Mouse (Mus musculus): ENCODE results near the gene Mrgprx2. TPM values are rescaled to one million over a fixed set of nuclear protein-coding genes. Genes with fewer than 3 reads are reported as not detected.
"Not testable (repeated sequence)": the region's sequence is repeated elsewhere in the genome, so short reads cannot be mapped to it uniquely, and the experiment has no call there.

The Mrgprx2 gene
- not detected in 2 replicates for polyA plus RNA-seq (2015; fragmentation: Nextera tagmentation; extraction: Ambion mirVana)

DNA sequence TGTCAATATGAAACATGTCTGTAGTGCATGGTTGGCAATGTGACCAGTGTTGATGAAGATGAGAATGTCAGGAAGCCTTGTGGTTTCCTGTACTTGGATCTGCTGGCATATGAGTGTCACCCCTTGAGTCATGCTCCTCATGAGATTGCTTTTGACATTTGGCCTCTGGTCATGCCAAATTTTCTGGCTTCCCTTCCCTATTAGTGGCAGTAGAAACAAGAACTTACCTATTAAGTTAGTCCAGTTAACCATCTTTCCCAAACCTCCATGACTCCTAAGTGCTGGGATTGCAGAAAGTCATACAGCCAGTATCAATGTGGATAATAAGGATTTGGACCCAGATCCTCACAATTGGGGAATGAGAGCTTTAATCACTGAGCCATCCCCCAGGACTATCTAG is at the start of gene Mrgprx2:
Mrgprx2 (minus strand) TSS at position 101 of the 400 bp plus-strand sequence.
- Histone ChIP-seq H3K4me3 (replicated peaks) (no peak within 1 kb of the TSS), H3K4me2 (no peak within 1 kb of the TSS), H3K36me3 (no peaks in the 10 kb centered on the region), H3K4me1 (no peaks in the 10 kb centered on the region), H3K9ac (no peak within 1 kb of the TSS), H3K27ac (no peak within 1 kb of the TSS), H3K9me3 (no peaks in the 10 kb centered on the region), H3K27me3 (replicated peaks) (no peaks in the 10 kb centered on the region)
- no peak for ATAC-seq (ENCODE audit: insufficient read depth, low FRiP score, low read depth)

DNA sequence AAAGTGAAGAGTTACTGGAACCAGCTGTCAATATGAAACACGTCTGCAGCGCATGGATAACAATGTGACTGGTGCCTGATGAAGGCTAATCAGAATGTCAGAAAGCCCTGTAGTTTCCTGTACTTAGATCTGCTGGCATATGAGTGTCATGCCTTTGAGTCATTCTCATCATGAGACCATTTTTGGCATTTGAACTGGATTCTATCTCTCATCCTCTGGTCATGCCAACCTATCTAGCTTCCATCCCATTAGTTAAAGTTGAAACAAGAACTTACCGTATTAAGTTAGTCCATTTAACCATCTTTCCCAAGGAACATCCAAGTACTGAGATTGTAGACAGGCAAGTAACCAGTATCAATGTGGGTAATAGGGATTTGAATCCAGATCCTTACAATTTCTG is 42.9 kb downstream of the Mrgprx2 start, which contains the start of gene Mrgprb1:
Mrgprb1 (minus strand) TSS at position 101 of the 400 bp plus-strand sequence.
- H3K27me3 ChIP-seq (replicated peaks) = no peaks in the 10 kb centered on the region
- H3K4me2 ChIP-seq = no peak within 1 kb of the TSS
- H3K36me3 ChIP-seq = no peaks in the 10 kb centered on the region
- 77% methylated on average over 3 of the region's 3 CpGs for WGBS
- H3K9ac ChIP-seq = no peak within 1 kb of the TSS
- H3K4me1 ChIP-seq = no peaks in the 10 kb centered on the region
- no peaks in the 10 kb centered on the region for H3K9me3 ChIP-seq
- no peak within 1 kb of the TSS for H3K27ac ChIP-seq
- ATAC-seq (ENCODE audit: insufficient read depth, low FRiP score, low read depth) = no peak
- no peak within 1 kb of the TSS for H3K4me3 ChIP-seq (replicated peaks)

DNA sequence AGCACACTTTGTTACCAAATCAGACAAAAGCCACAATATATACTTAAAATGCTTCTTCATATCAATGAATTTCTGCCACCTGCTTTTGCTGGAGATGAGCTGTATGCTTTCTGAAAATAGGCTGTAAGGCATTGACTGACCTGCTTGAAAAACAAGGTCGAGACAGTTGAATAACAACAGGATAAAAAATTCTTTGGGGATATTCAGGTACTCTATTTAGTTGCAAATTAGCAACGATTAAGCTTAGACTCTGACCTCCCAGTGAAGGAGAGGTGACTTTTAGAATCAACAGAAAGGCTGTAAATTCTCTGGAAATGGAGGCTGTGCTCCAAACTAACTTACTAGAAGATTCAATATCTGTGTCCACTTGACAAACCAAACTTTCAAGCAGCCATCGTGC is 62.5 kb downstream of the Mrgprx2 start:
- H3K9me3 ChIP-seq = no peaks in the 10 kb centered on the region
- no peak overlapping the region for H3K4me2 ChIP-seq
- no peak overlapping the region for H3K27ac ChIP-seq
- H3K4me3 ChIP-seq (replicated peaks) = no peak overlapping the region
- H3K27me3 ChIP-seq (replicated peaks) = no peaks in the 10 kb centered on the region
- WGBS = 47% methylated on average over 3 of the region's 3 CpGs
- ATAC-seq (ENCODE audit: insufficient read depth, low FRiP score, low read depth) = no peak
- H3K36me3 ChIP-seq = no peaks in the 10 kb centered on the region
- H3K4me1 ChIP-seq = no peaks in the 10 kb centered on the region
- no peak overlapping the region for H3K9ac ChIP-seq

DNA sequence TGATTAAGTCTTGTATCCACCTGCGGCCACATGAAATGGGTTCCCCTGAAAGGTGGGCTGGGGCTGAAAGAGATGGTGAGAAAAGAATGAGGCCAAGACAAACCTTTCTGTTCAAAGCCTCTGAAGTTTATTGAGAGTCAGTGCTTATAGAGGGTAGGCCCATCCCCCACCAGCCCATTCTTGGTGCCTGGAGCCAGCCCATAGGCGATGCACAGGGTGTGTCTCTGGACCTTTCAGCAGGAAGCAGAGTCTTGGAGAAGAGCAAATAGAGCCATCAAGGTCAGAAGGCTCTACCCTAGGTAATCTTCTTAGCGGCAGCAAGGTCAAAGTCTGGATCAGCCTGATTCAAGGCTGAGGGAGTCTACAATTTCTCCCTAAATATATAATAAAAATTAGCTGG is 63.2 kb downstream of the Mrgprx2 start:
- H3K9me3 ChIP-seq; H3K36me3 ChIP-seq; H3K27me3 ChIP-seq (replicated peaks); H3K27ac ChIP-seq; H3K4me1 ChIP-seq; H3K4me2 ChIP-seq; ATAC-seq (ENCODE audit: insufficient read depth, low FRiP score, low read depth); H3K4me3 ChIP-seq (replicated peaks); H3K9ac ChIP-seq: not testable (repeated sequence)
- WGBS = 80% methylated on average over 3 of the region's 3 CpGs

Other genes starting within 250 kb of the Mrgprx2 start
- gene Mrgprb8, start 110.8 kb downstream of the Mrgprx2 start, polyA plus RNA-seq (2015; fragmentation: Nextera tagmentation; extraction: Ambion mirVana) = not detected in 2 replicates
- not detected in 2 replicates for gene Mrgprb1, start 43.0 kb downstream of the Mrgprx2 start, polyA plus RNA-seq (2015; fragmentation: Nextera tagmentation; extraction: Ambion mirVana)
- not detected in 2 replicates for gene Mrgprb2, start 58.8 kb upstream of the Mrgprx2 start, polyA plus RNA-seq (2015; fragmentation: Nextera tagmentation; extraction: Ambion mirVana)
- not detected in 2 replicates for gene Mrgprb3, start 144.5 kb upstream of the Mrgprx2 start, polyA plus RNA-seq (2015; fragmentation: Nextera tagmentation; extraction: Ambion mirVana)

Measured in stomach, embryonic 15.5 days (tissue).